Mouse (Mus musculus) layer of hippocampus, adult 9-11 months (tissue): ENCODE measurements at regions not wholly inside any gene's neighbourhood (a gene's known extent, or its start where the extent isn't known, plus 50 kb on each side); places are given as distances from the start of the nearest gene placed in this dataset.

Experiments
- DNase-seq: peaks from one replicate; pipeline ENCODE4 v3.0.0; 2022

GRCm38 (mm10) chr5:49642439-49642838 lies 117.7 kb upstream of the Kcnip4 start:
- peak; percentile 67 for DNase-seq

DNA sequence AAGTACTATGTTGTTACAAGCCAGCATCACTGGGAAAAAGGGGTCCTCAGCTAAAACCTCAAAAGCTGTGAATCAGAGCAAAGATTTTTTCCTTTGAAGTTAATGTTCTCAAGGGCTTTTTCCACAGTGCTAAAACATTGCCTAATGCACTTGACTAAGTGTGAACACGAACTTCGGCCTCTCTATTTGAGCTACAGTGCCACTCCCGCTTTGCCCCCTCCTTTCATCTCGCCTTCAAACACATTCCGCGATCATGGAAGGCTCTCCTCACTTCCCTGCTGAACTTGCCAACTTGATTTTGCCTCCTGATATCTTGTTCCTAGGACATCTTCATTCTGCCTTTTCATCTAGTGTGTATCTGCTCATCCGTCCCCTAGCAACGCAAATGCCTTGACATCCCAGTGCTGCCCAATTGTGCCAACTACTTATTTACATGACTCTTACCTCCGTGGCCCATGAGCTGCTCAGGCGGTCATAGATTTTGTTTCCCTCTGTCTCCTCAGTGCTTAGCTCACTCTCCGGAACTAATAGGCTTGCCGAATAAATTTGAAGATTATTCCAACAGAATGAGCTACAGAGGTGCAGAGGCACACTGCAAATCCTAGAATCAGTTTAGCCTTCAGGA lies 116.6 kb upstream of the Kcnip4 start:
- DNase-seq: no peak

DNA sequence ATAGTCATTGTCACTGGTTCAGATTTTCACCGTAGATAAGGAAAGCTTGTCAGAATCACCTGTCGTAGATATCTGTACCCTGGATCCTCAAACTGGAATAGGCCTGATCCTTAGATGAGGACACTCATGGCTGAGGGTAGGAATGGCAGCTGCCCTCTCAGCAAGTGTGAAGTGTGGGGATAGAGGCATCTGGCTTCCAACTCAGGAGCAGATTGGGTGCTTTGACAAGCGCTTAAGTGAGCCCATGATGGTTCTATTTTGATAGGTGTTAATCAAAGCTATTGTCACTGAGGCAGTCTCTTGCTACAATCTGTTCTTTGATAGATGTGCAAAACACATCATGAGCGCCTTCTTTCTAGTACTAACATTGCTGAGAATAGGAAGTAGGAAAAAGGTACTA lies 114.9 kb upstream of the Kcnip4 start:
- DNase-seq: peak; percentile 51

DNA sequence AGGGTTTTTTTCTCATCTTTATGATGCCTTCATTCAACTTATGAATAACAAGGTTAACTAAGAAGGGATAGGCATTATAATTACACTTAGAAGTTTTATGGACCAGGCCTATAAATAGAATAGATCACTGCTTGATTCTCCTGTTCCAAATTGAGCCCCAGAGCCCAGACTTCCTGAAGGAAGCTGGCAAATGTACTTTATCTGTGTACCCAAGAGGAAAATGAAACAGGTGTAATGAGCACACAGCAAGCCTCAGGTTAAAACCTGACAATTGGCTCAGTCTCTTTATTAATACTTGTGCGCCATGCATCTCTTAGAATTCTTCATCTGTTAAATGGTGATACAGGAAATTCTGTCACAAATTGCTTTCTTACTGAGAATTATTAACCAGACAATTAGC lies 95.4 kb upstream of the Kcnip4 start:
- no peak for DNase-seq

DNA sequence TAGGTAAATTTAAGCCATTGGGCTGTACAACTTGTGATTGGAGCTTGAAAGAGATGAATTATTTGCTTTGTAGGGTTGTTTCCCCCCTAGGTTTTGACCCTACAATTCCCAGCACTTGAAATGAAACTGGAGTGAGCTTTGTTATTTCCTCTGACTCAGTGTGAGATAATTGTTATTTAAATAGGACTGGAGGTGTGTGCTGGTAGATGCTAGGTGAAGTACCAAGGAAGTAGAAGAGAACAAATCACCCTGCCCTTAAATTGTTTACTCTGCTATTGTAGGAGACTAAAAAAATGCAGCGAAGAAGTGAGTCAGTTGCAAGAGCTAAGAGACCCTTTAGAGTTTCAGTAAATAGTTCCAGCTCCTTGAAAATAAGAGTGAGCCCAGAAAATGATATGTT lies 82.1 kb upstream of the Kcnip4 start:
- no peak for DNase-seq

DNA sequence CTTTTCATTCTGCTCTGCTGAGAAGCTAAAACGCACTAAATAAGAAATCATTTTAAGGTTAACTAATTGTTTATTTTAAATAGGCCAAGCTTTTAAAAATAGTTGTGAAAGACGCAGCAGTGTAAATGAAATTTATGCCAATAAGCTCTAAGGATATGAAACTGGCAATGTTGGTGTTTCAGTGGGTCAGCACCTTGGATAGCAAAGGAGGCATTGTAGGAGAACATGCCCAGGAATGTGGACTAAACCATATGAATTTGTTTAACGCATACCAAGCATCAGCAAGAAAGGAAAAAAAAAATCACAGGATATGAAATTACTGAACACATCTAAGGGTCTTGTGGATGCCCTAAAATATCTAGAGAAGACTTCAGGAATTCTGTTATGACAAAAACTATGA lies 56.1 kb upstream of the Kcnip4 start:
- DNase-seq: no peak

GRCm38 (mm10) chr5:49575901-49576300 lies 51.2 kb upstream of the Kcnip4 start:
- DNase-seq: no peak
